Mouse (Mus musculus): ENCODE results near the gene P2ry14. TPM values are rescaled to one million over a fixed set of nuclear protein-coding genes. Genes with fewer than 3 reads are reported as not detected.

P2ry14 gene
- 10 to 100 TPM in 1 of 2 experiments, 1 to 10 TPM in 1; 9.3 to 12.1 TPM for total RNA-seq (2023)

DNA sequence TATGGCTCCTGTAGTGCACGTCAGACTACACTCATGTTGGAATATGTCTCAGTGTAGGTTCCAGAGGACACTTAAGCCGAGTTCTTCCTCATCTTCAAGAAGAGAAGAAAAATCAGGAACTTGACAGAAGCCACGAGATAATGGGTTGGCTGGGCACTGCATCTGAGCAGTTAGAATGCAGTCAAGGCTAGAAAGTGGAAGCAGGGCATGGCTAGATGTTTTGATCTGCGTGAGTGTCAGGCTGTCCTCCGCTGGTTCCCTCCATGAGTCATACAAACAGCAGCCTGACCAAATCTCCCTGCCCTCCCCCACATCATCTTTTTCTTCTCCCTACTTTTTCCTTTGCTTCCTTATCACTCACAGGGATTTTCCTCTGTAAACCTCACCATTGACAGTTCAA lies at the start of gene P2ry14:
TSS of gene P2ry14 (minus strand) at position 195 of the 400 bp plus-strand sequence.

DNA sequence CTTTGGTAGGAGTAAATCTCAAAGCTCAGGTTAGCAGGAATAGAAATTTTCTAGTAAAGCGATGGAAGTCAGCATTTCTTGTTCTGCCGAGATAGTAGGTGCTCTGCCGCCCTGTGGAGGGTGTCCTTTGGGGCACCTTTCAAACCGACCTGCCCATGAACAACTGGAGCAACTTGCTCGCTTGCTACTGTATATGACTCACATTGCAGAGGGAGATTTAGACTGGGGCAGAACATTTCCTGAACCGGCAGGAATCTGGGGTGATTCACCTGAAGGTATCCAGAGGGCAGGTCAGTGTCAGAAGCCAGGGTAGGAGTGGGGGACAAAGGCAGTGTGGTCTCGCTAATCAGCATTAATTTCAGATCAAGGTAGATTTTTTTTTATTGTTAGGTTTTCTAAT lies 41.5 kb upstream of the P2ry14 start, which contains the start of gene Gpr87:
TSS of gene Gpr87 (minus strand) at position 167 of the 400 bp plus-strand sequence.

DNA sequence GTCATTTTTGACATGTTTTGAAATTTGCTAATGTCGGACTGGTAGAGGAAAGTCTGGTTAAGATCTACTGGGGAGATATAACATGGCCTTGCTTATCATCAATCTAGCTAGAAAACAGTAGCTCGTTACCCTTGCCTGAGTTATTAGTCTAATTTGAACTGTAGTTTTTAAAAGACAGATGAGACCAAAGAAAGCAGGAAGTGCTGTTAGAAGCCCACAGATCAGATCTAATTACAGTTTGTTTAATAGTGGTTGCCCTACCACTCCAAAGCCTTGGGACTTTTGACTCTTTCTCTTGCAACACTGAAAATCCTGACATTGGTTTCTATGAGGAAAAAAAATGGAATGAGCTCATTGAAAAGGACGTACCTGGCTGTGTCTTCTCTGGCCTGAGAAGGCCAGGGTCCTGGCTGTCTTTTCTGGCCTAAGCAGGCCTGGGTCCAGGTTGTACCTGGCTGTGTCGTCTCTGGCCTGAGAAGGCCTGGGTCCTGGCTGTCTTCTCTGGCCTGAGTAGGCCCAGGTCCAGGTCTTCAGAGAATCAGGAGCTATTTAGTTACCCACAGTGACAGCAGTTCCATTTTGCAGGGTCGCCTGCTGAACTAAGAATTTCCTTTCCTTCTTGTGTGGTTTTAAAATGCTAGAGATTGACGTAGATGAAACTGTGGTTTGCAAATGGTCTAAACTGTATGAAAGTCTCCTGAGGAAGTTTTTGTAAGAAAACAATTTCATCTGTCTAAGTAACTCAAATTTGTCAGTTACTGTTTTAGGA lies 52.0 kb downstream of the P2ry14 start, which contains the start of gene Gpr171:
TSS of gene Gpr171 (minus strand) at position 604 of the 769 bp plus-strand sequence.

Other genes starting within 250 kb of the P2ry14 start
- gene Med12l, start 147.8 kb downstream of the P2ry14 start, total RNA-seq (2023): under 1 TPM; 0.52 to 0.76 TPM
- gene Gpr171, start 51.8 kb downstream of the P2ry14 start, total RNA-seq (2023): 1 to 10 TPM; 2.2 to 2.8 TPM
- gene Gpr87, start 41.5 kb upstream of the P2ry14 start, total RNA-seq (2023): not detected
- 10 to 100 TPM; 56.7 to 59.2 TPM for gene P2ry13, start 57.3 kb upstream of the P2ry14 start, total RNA-seq (2023)
- 10 to 100 TPM; 24.3 to 25.9 TPM for gene P2ry12, start 109.3 kb upstream of the P2ry14 start, total RNA-seq (2023)
- under 1 TPM; 0.39 to 0.58 TPM for gene Igsf10, start 190.8 kb upstream of the P2ry14 start, total RNA-seq (2023)

All from monocyte, adult 59 days (primary cell).